In genomic region chr6:90764753-90765152, GRCm38 (mm10) we compare ENCODE assay signal across 9 mouse cellular contexts.
DNase-seq lines count a peak whose midpoint lies in the region; ATAC-seq and TF ChIP-seq lines count a peak whose summit lies in the region.
"Had no signal": no experiment of that assay in that cellular context is flagged by ENCODE, and none has a peak within 500 bp of the region (broad histone marks: within the 10 kb centered on the region; RNA-seq: fewer than 3 reads in every experiment).

No protein-coding gene starts in this region.

- no peaks in the 10 kb centered on the region for H3K36me3 ChIP-seq in hindbrain, postnatal 0 days (ENCODE audit: insufficient read depth, low read length)

- H3K4me1 ChIP-seq in hindbrain, postnatal 0 days (ENCODE audit: insufficient read depth, low read length) = peaks cover 26% of the 10 kb centered on the region

- H3K9me3 ChIP-seq in hindbrain, postnatal 0 days (ENCODE audit: low read length) = no peaks in the 10 kb centered on the region
- H3K9me3 ChIP-seq: megakaryocyte, embryonic 14.5 days had no signal

- H3K4me2 ChIP-seq in hindbrain, postnatal 0 days (ENCODE audit: low read depth, low read length) = no peak overlapping the region

- no peak for TF ChIP-seq CTCF in hindbrain, postnatal 0 days (IDR thresholded peaks at IDR 0.05; ENCODE audit: low read depth)

- peak; percentile 36 for DNase-seq in retina, postnatal 1 day
- DNase-seq in retina, embryonic 14.5 days (ENCODE audit: low spot score) = no peak
- peak; percentile 31 for DNase-seq in gastrocnemius, adult 18-20 months (ENCODE audit: low spot score)
- DNase-seq in hindbrain, postnatal 0 days (ENCODE audit: low spot score) = no peak
- peak; percentile 84 to 86 for DNase-seq in spleen, postnatal 36 days (ENCODE audit: low spot score in 2 of 2)
- DNase-seq in adrenal gland, postnatal 10 days = no peak
- no peak for DNase-seq in embryo, embryonic 10 days (ENCODE audit: low spot score)

- H3K27me3 ChIP-seq in hindbrain, postnatal 0 days (ENCODE audit: insufficient read depth, low read length) = no peaks in the 10 kb centered on the region

- ATAC-seq in hindbrain, postnatal 0 days = no peak
- no peak for ATAC-seq in cerebellum, adult (ENCODE audit: insufficient number of reproducible peaks, low FRiP score, low TSS enrichment)

- 27% methylated on average over 2 of the region's 2 CpGs for WGBS in hindbrain, postnatal 0 days

- peak overlapping the region; percentile 74 for H3K27ac ChIP-seq in hindbrain, postnatal 0 days

- H3K9ac ChIP-seq in hindbrain, postnatal 0 days (replicated peaks; ENCODE audit: low read length) = no peak overlapping the region

- no peak overlapping the region for H3K4me3 ChIP-seq in hindbrain, postnatal 0 days (ENCODE audit: low read length)
- H3K4me3 ChIP-seq: megakaryocyte, embryonic 14.5 days had no signal

Comparison
In these comparisons a context has a peak if more than half of its experiments do, and no peak if none do; other contexts are left out.
1. DNase-seq: peak in retina, postnatal 1 day (single experiment), gastrocnemius, adult 18-20 months (single experiment) and spleen, postnatal 36 days (2 of 2); none in retina, embryonic 14.5 days (single experiment), hindbrain, postnatal 0 days (single experiment), adrenal gland, postnatal 10 days (single experiment) and embryo, embryonic 10 days (single experiment).